20 mouse cellular contexts compared by ENCODE assay signal in the genomic region with DNA sequence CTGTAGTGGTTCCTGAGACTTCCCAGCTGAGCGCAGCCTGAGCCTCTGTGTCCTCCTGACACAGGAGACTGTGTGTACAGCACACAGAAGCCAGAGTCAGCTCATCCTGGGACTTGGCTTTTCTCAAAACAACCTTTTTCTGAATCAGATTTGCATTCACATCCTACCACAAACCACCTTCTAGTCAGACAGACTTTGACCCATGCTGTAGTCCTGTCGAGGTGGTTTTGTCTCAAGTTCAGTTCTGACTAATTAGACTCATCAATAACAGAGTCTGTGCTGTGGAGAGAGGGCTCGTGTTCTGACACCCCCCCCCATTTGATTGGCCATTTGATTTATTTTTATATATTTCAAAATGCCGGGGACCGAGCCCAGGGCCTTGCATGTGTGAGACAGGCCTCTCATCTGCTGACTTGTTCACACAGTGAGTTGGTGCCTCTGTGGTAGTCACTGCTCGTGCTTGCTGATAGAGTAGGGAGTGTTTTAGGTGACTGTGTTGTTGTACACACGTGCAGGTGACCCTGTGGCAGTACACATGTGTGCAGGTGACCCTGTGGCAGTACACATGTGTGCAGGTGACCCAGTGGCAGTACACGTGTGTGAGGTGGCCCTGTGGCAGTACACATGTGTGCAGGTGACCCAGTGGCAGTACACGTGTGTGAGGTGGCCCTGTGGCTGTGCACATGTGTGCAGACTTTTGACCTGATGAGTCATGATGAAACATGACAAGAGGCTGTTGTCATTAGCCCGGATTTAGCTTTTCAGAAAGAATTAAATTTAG. TPM values are rescaled to one million over a fixed set of nuclear protein-coding genes. Genes with fewer than 3 reads are reported as not detected.
DNase-seq lines count a peak whose midpoint lies in the region; ATAC-seq lines count a peak whose summit lies in the region.
"Had no signal": no experiment of that assay in that cellular context is flagged by ENCODE, and none has a peak within 500 bp of the region (broad histone marks: within the 10 kb centered on the region; RNA-seq: fewer than 3 reads in every experiment).

No protein-coding gene starts in this region.

- no peak overlapping the region for H3K4me3 ChIP-seq in heart, embryonic 14.5 days (ENCODE audit: control insufficient read depth in 1 of 2, insufficient read depth in 1 of 2, low read depth in 1 of 2, low read length in 2 of 2)
- H3K4me3 ChIP-seq in macrophage (ENCODE audit: inconsistent target) = no peak overlapping the region
- no peak overlapping the region for H3K4me3 ChIP-seq in midbrain, embryonic 11.5 days (ENCODE audit: low read depth, low read length)
- H3K4me3 ChIP-seq: erythroblast, embryonic 14.5 days; forebrain, embryonic 15.5 days; hindbrain, embryonic 13.5 days; left cerebral cortex, adult 2 months; liver, embryonic 15.5 days; midbrain, embryonic 10.5 days; neural tube, embryonic 13.5 days had no signal

- 0 out of 2 replicates have a peak, but pooled peaks cover 4% of the 10 kb centered on the region for H3K9me3 ChIP-seq in heart, embryonic 14.5 days (ENCODE audit: control insufficient read depth, low read length)
- H3K9me3 ChIP-seq in midbrain, embryonic 11.5 days (ENCODE audit: control insufficient read depth, low read length) = no peaks in the 10 kb centered on the region
- H3K9me3 ChIP-seq: forebrain, embryonic 15.5 days; hindbrain, embryonic 13.5 days; liver, embryonic 15.5 days; midbrain, embryonic 10.5 days; neural tube, embryonic 13.5 days had no signal

- peaks cover 64% of the 10 kb centered on the region for H3K79me2 ChIP-seq in macrophage (ENCODE audit: inconsistent target)

- 77% methylated on average over 10 of the region's 10 CpGs for WGBS in heart, embryonic 14.5 days
- WGBS in macrophage (ENCODE audit: missing documents) = 73% methylated on average over 10 of the region's 10 CpGs
- WGBS in midbrain, embryonic 11.5 days = 85% methylated on average over 10 of the region's 10 CpGs

- peaks cover 34 to 53% of the 10 kb centered on the region in 2 experiments for H3K4me1 ChIP-seq in heart, embryonic 14.5 days (ENCODE audit: control insufficient read depth in 2 of 2, insufficient read depth in 2 of 2, low read length in 2 of 2)
- peaks cover 17% of the 10 kb centered on the region for H3K4me1 ChIP-seq in midbrain, embryonic 11.5 days (ENCODE audit: control insufficient read depth, insufficient read depth, low read length)

- no peak overlapping the region for H3K4me2 ChIP-seq in heart, embryonic 14.5 days (ENCODE audit: low read length)
- H3K4me2 ChIP-seq in midbrain, embryonic 11.5 days = no peak overlapping the region
- H3K4me2 ChIP-seq: forebrain, embryonic 15.5 days; hindbrain, embryonic 13.5 days; liver, embryonic 15.5 days; neural tube, embryonic 13.5 days had no signal

- DNase-seq in heart, adult 8-10 months (ENCODE audit: low spot score) = no peak
- peak; percentile 66 for DNase-seq in A20 (ENCODE audit: low read depth, low spot score)
- no peak for DNase-seq in midbrain, embryonic 11.5 days (ENCODE audit: low spot score, missing footprints)
- DNase-seq in lung, postnatal 25 days (ENCODE audit: low spot score) = no peak
- DNase-seq: adrenal gland, adult 8-10 months; cerebellum, adult 2 months; kidney, adult 11 months; kidney, postnatal 10 days; lung, postnatal 10 days; right cerebral cortex, postnatal 14 days had no signal

- H3K9ac ChIP-seq in heart, embryonic 14.5 days (ENCODE audit: low read length) = peak overlapping the region; percentile 0; the same call in 1 of the 2 replicates
- H3K9ac ChIP-seq in midbrain, embryonic 11.5 days (ENCODE audit: low read length) = no peak overlapping the region
- H3K9ac ChIP-seq: forebrain, embryonic 15.5 days; hindbrain, embryonic 13.5 days; liver, embryonic 15.5 days; neural tube, embryonic 13.5 days had no signal

- H3K27ac ChIP-seq in heart, embryonic 14.5 days (replicated peaks in 1 of 2; ENCODE audit: control insufficient read depth in 1 of 2, insufficient read depth in 1 of 2, low read depth in 2 of 2, low read length in 2 of 2) = peak overlapping the region in 1 of 2 experiments; percentile 53; a peak in 2 of 4 replicates
- H3K27ac ChIP-seq in macrophage = peak overlapping the region; percentile 96
- no peak overlapping the region for H3K27ac ChIP-seq in midbrain, embryonic 11.5 days (ENCODE audit: low read depth, low read length)
- H3K27ac ChIP-seq: forebrain, embryonic 15.5 days; hindbrain, embryonic 13.5 days; neural tube, embryonic 13.5 days had no signal

- H3K36me3 ChIP-seq in heart, embryonic 14.5 days (ENCODE audit: control insufficient read depth, insufficient read depth, low read length) = peaks cover 25% of the 10 kb centered on the region
- peaks cover 13% of the 10 kb centered on the region; the same call in 1 of the 2 replicates for H3K36me3 ChIP-seq in macrophage (ENCODE audit: inconsistent target)
- H3K36me3 ChIP-seq in midbrain, embryonic 11.5 days (ENCODE audit: control insufficient read depth, insufficient read depth, low read length) = peaks cover 14% of the 10 kb centered on the region
- H3K36me3 ChIP-seq: liver, embryonic 15.5 days had no signal

- H3K27me3 ChIP-seq in heart, embryonic 14.5 days (ENCODE audit: control insufficient read depth, insufficient read depth, low read length) = no peaks in the 10 kb centered on the region
- H3K27me3 ChIP-seq in midbrain, embryonic 11.5 days (ENCODE audit: control insufficient read depth, insufficient read depth, low read length) = no peaks in the 10 kb centered on the region
- H3K27me3 ChIP-seq: forebrain, embryonic 15.5 days; hindbrain, embryonic 13.5 days; liver, embryonic 15.5 days; neural tube, embryonic 13.5 days had no signal

- 0 out of 2 replicates have a peak, but pooled peaks have one; percentile 17 for ATAC-seq in heart, embryonic 14.5 days (ENCODE audit: insufficient number of reproducible peaks, insufficient read depth, low FRiP score, low read depth)
- ATAC-seq in CD4-positive, CD25-positive, alpha-beta regulatory T cell, adult 4 months = peak; percentile 41
- no peak for ATAC-seq in midbrain, embryonic 11.5 days (ENCODE audit: low FRiP score)
- ATAC-seq: forebrain, embryonic 15.5 days had no signal

RNA-seq across cellular contexts. Expression of gene Acvr1b, which starts 16.3 kb away (rescaled TPM):
- polyA plus RNA-seq in heart, embryonic 14.5 days (2014; fragmentation: Nextera tagmentation; extraction: Ambion mirVana) = 7.3 and 8.7 TPM in 2 replicates
- 10 to 100 TPM; 12.1 to 14.7 (median 13.9) TPM for total RNA-seq in heart, adult 8-10 months (2022)
- 1 to 10 TPM; 4.0 to 5.4 TPM for polyA plus RNA-seq in CD4-positive, CD25-positive, alpha-beta regulatory T cell, adult 4 months (2017; shearing (Covaris generic))
- 10 to 100 TPM in 17 of 26 experiments, 1 to 10 TPM in 9; 3.9 to 30.0 (median 13.3) TPM for total RNA-seq in macrophage (2018; cell fraction: chromatin; rRNA removed)
- total RNA-seq in macrophage (2018; cell fraction: cytosol; rRNA removed) = 10 to 100 TPM in 24 of 26 experiments, 1 to 10 TPM in 2; 8.4 to 19.8 (median 14.9) TPM
- total RNA-seq in macrophage (2018; cell fraction: nucleus; rRNA removed) = 10 to 100 TPM; 12.9 to 36.2 (median 21.7) TPM
- 13.7 to 15.7 TPM (median 14.6 TPM) in 3 replicates for polyA plus RNA-seq in macrophage (2018)
- 14.7 and 15.2 TPM in 2 replicates for polyA plus RNA-seq in midbrain, embryonic 11.5 days (2014; fragmentation: Nextera tagmentation; extraction: Ambion mirVana)

RNA-seq across cellular contexts. Expression of gene Grasp, which starts 33.8 kb away (rescaled TPM):
- polyA plus RNA-seq in heart, embryonic 14.5 days (2014; fragmentation: Nextera tagmentation; extraction: Ambion mirVana) = 3.8 and 5.5 TPM in 2 replicates
- 10 to 100 TPM in 1 of 4 experiments, 1 to 10 TPM in 3; 7.6 to 10.2 (median 9.5) TPM for total RNA-seq in heart, adult 8-10 months (2022)
- under 1 TPM in 1 of 2 experiments, not detected in 1; 0.47 TPM for polyA plus RNA-seq in CD4-positive, CD25-positive, alpha-beta regulatory T cell, adult 4 months (2017; shearing (Covaris generic))
- total RNA-seq in macrophage (2018; cell fraction: chromatin; rRNA removed) = under 1 TPM in 9 of 26 experiments, not detected in 17; 0.29 to 0.87 (median 0.66) TPM
- total RNA-seq in macrophage (2018; cell fraction: cytosol; rRNA removed) = 1 to 10 TPM in 1 of 26 experiments, under 1 TPM in 24, not detected in 1; 0.04 to 1.0 (median 0.21) TPM
- under 1 TPM in 17 of 26 experiments, not detected in 9; 0.22 to 0.94 (median 0.65) TPM for total RNA-seq in macrophage (2018; cell fraction: nucleus; rRNA removed)
- polyA plus RNA-seq in macrophage (2018) = 0.26 to 0.36 TPM in 2 of 3 replicates, not detected in the other
- polyA plus RNA-seq in midbrain, embryonic 11.5 days (2014; fragmentation: Nextera tagmentation; extraction: Ambion mirVana) = 3.6 and 4.5 TPM in 2 replicates
